Mouse (Mus musculus): ENCODE measurements around the gene Slc39a8.

DNA sequence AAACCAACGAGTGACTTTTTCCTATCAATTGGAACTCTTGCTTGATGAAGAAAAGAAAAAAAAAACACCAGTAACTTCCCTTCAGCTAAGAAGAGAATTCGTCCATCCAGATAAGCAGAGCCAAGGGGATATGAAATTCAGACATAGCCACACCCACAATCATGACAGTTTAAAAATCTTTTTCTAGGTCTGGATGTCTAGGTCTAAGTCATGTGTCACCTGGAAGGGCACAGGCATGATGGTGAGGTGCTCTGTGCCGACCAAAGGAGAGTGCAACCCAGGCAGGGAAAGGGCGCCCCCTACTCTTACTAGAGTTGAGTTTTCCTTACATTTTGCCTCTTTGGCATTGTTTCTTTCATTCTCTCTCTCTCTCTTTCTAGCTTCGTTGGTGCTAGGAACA is 18.1 kb downstream of the Slc39a8 start:
- TF ChIP-seq ZNF384 (IDR thresholded peaks at IDR 0.05; ENCODE audit: low read depth, low read length) (no peak), ZC3H11A (IDR thresholded peaks at IDR 0.05; ENCODE audit: borderline replicate concordance, low read depth, low read length) (no peak), MAFK (IDR thresholded peaks at IDR 0.05; ENCODE audit: insufficient read depth, low read depth, low read length) (no peak)
